Mouse (Mus musculus): Measurements from ENCODE around the gene Mad2l2. TPM values are rescaled to one million over a fixed set of nuclear protein-coding genes. Genes with fewer than 3 reads are reported as not detected.
A peak's percentile ranks its signal among the peaks of the same experiment; 100 is the strongest.

The Mad2l2 gene
- total RNA-seq, 1 experiment, result 34.0 TPM

DNA sequence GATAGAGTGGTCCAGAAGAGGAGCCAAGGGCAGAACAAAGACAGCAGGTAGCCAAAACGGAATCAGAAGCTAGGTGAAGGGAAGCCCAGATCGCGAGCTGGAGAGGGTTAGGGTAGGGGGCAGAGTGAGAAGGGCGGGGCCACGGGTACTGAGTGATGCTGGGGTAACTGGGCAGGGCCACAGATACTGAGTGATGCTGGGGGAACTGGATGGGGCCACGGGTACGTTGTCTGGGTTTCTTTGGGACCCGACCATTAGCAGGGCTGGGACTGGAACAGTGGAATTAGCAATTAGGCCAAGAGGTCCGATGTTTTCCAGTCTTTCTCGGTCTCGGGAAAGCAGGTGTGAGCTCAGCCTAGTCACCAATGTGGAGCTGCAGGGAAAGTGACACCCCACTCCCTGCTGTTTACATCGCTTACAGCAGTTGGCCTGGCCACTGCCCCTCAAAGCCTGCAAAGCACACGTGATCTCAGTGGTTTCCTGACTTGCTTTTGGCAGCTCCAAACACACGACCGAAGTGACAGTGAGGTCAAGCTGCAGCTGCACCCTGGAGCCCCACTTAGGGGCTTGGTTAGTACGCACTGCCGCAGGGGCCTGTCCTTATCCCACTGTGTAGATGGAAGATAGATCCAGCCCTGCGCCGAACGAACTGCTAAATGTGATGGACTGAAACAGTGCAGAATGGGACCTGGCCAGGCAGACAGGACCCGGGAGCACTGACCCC lies 46.8 kb upstream of the Mad2l2 start:
- TF ChIP-seq CHD2 (IDR thresholded peaks at IDR 0.05; ENCODE audit: low read depth, low read length) (no peak), MAFK (IDR thresholded peaks at IDR 0.05; ENCODE audit: insufficient read depth, low read depth, low read length) (no peak), ZC3H11A (IDR thresholded peaks at IDR 0.05; ENCODE audit: borderline replicate concordance, low read depth, low read length) (no peak), ZNF384 (IDR thresholded peaks at IDR 0.05; ENCODE audit: low read depth, low read length) (no peak), HCFC1 (IDR thresholded peaks at IDR 0.05; ENCODE audit: borderline replicate concordance, insufficient read depth, low read length) (no peak)
- DNase-seq (ENCODE audit: low read depth, low spot score), result no peak
- Histone ChIP-seq H3K4me3 (ENCODE audit: insufficient read depth in 1 of 2, low read depth in 1 of 2, low read length in 2 of 2, poor library complexity in 1 of 2, severe bottlenecking in 1 of 2) (peak overlapping the region; percentile 45), H3K4me1 (ENCODE audit: control insufficient read depth in 2 of 2, insufficient read depth in 2 of 2, low read length in 2 of 2, poor library complexity in 1 of 2) (peaks cover 6 to 13% of the 10 kb centered on the region in 2 experiments; a peak in 2 of 4 replicates), H3K9me3 (ENCODE audit: control insufficient read depth, insufficient read depth, low read depth, low read length) (no peaks in the 10 kb centered on the region), H3K36me3 (ENCODE audit: control insufficient read depth, insufficient read depth, low read length, poor library complexity, severe bottlenecking) (peaks cover 30% of the 10 kb centered on the region), H3K9ac (ENCODE audit: insufficient read depth, low read depth, low read length, poor library complexity, severe bottlenecking) (peak overlapping the region; percentile 59; the same call in 1 of the 2 replicates), H3K27ac (ENCODE audit: insufficient read depth, low read depth, low read length, poor library complexity, severe bottlenecking) (peak overlapping the region; percentile 90)
- in situ Hi-C loops (cut with MboI; ENCODE audit: low sequenced_read_pairs in 2 of 2, unreplicated experiment in 2 of 2), result no loop called here

DNA sequence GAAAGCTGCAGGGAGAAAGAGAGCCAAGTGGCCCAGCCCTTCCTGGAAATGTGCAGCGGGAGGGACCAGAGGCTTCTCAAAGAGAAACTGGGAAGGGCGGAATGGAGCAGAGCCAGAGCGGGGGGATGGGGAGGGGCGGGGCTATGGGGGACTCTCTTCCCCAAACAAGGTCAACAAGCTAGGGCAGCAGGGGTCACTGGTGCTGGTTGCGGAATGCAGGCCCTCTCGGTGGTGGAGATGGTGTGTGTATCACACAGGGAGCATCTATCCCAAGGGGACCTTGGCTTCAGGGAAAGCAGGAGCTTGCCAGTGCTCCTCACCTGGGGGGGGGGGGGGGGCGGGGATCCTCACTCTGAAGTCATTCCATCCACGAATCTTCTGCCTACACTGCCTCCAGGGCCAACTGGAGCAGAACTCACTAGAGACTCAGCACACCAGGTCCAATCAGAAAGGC lies 45.9 kb upstream of the Mad2l2 start:
- Histone ChIP-seq H3K4me3 (ENCODE audit: insufficient read depth in 1 of 2, low read depth in 1 of 2, low read length in 2 of 2, poor library complexity in 1 of 2, severe bottlenecking in 1 of 2) (peak overlapping the region; percentile 35 to 46), H3K4me1 (ENCODE audit: control insufficient read depth in 2 of 2, insufficient read depth in 2 of 2, low read length in 2 of 2, poor library complexity in 1 of 2) (peaks cover 10 to 19% of the 10 kb centered on the region in 2 experiments), H3K36me3 (ENCODE audit: control insufficient read depth, insufficient read depth, low read length, poor library complexity, severe bottlenecking) (peaks cover 30% of the 10 kb centered on the region), H3K27ac (ENCODE audit: insufficient read depth, low read depth, low read length, poor library complexity, severe bottlenecking) (peak overlapping the region; percentile 98), H3K9me3 (ENCODE audit: control insufficient read depth, insufficient read depth, low read depth, low read length) (no peaks in the 10 kb centered on the region), H3K9ac (ENCODE audit: insufficient read depth, low read depth, low read length, poor library complexity, severe bottlenecking) (peak overlapping the region; percentile 52; the same call in 1 of the 2 replicates)
- in situ Hi-C loops (cut with MboI; ENCODE audit: low sequenced_read_pairs in 2 of 2, unreplicated experiment in 2 of 2), result no loop called here
- TF ChIP-seq HCFC1 (IDR thresholded peaks at IDR 0.05; ENCODE audit: borderline replicate concordance, insufficient read depth, low read length), result no peak
- peak; percentile 12; the same call in 1 of the 2 replicates for TF ChIP-seq CHD2 (IDR thresholded peaks at IDR 0.05; ENCODE audit: low read depth, low read length)
- peak; percentile 96 for DNase-seq (ENCODE audit: low read depth, low spot score)

DNA sequence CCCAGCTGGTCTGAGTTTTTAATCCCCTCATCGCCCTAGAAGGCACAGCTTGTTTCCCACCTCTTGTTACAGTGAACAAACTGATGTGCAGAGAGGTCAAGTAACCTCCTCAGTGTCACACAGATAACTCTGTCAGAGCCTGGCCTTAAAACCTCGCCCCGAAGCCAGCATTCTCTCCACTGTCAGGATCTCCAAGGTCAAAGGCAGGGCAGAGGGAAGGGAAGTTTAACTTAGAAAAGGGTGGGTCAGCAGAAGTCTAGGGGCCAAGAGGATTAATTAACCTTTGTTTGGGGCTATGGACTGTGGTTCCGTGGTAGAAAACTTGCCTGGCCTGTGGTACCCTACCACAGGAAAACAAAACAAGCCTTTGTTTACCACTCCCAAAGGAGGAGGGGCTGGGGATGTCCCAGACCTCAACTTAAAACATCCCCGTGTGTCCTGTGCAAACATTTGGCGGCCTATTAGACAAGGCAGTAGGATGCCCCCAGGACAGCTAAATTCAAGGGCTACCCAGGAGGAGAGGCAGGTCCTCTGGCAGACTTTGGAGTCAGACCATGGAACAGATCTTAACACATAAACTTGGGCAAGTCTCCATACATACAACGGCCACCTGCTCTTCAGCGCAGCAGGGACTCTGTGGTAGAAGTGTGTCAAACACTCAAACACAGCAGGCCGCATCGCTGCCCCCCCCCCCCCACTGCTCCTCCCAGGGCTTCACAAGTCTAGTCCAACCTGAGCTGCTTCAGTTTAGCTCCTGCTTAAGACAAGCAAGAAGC lies 44.9 kb upstream of the Mad2l2 start:
- Histone ChIP-seq H3K9ac (ENCODE audit: insufficient read depth, low read depth, low read length, poor library complexity, severe bottlenecking) (peak overlapping the region; percentile 80), H3K9me3 (ENCODE audit: control insufficient read depth, insufficient read depth, low read depth, low read length) (no peaks in the 10 kb centered on the region), H3K4me1 (ENCODE audit: control insufficient read depth in 2 of 2, insufficient read depth in 2 of 2, low read length in 2 of 2, poor library complexity in 1 of 2) (peaks cover 13 to 16% of the 10 kb centered on the region in 2 experiments), H3K27ac (ENCODE audit: insufficient read depth, low read depth, low read length, poor library complexity, severe bottlenecking) (peak overlapping the region; percentile 98), H3K36me3 (ENCODE audit: control insufficient read depth, insufficient read depth, low read length, poor library complexity, severe bottlenecking) (peaks cover 21% of the 10 kb centered on the region), H3K4me3 (ENCODE audit: insufficient read depth in 1 of 2, low read depth in 1 of 2, low read length in 2 of 2, poor library complexity in 1 of 2, severe bottlenecking in 1 of 2) (peak overlapping the region; percentile 73 to 79; a peak in 3 of 4 replicates)
- no peak for DNase-seq (ENCODE audit: low read depth, low spot score)
- in situ Hi-C loops (cut with MboI; ENCODE audit: low sequenced_read_pairs in 2 of 2, unreplicated experiment in 2 of 2), result no loop called here
- TF ChIP-seq ZNF384 (IDR thresholded peaks at IDR 0.05; ENCODE audit: low read depth, low read length), result no peak
- no peak for TF ChIP-seq HCFC1 (IDR thresholded peaks at IDR 0.05; ENCODE audit: borderline replicate concordance, insufficient read depth, low read length)
- no peak for TF ChIP-seq ZC3H11A (IDR thresholded peaks at IDR 0.05; ENCODE audit: borderline replicate concordance, low read depth, low read length)
- no peak for TF ChIP-seq MAFK (IDR thresholded peaks at IDR 0.05; ENCODE audit: insufficient read depth, low read depth, low read length)
- TF ChIP-seq CHD2 (IDR thresholded peaks at IDR 0.05; ENCODE audit: low read depth, low read length), result no peak

DNA sequence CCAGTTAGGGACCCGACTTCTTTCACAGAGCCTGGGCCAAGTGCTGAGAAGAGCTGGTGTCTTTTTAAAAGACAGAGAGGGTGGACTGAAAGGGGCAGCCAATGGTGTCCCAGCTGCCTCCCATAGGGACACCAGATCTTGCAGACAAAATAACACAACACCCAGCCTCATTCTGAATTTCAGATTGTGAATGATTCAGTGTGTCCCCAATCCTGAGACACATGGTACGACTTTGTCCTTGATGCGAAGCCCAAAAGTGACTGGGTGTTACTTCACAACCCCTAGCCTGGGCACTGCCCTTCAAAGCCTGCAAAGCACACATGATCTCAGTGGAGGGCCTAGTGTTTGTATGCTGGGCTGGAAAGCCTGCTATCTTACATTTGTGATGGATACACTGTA lies 44.3 kb upstream of the Mad2l2 start:
- peak overlapping the region; percentile 98 for H3K27ac ChIP-seq (ENCODE audit: insufficient read depth, low read depth, low read length, poor library complexity, severe bottlenecking)
- H3K4me3 ChIP-seq (ENCODE audit: insufficient read depth in 1 of 2, low read depth in 1 of 2, low read length in 2 of 2, poor library complexity in 1 of 2, severe bottlenecking in 1 of 2), result peak overlapping the region; percentile 73 to 79

More for the DNA sequence above, 44.3 kb upstream of the Mad2l2 start:
- Histone ChIP-seq H3K4me1 (ENCODE audit: control insufficient read depth in 2 of 2, insufficient read depth in 2 of 2, low read length in 2 of 2, poor library complexity in 1 of 2) (peaks cover 13 to 15% of the 10 kb centered on the region in 2 experiments), H3K9me3 (ENCODE audit: control insufficient read depth, insufficient read depth, low read depth, low read length) (no peaks in the 10 kb centered on the region), H3K9ac (ENCODE audit: insufficient read depth, low read depth, low read length, poor library complexity, severe bottlenecking) (peak overlapping the region; percentile 80; the same call in 1 of the 2 replicates), H3K36me3 (ENCODE audit: control insufficient read depth, insufficient read depth, low read length, poor library complexity, severe bottlenecking) (peaks cover 15% of the 10 kb centered on the region)
- TF ChIP-seq ZC3H11A (IDR thresholded peaks at IDR 0.05; ENCODE audit: borderline replicate concordance, low read depth, low read length) (no peak), ZNF384 (IDR thresholded peaks at IDR 0.05; ENCODE audit: low read depth, low read length) (no peak), HCFC1 (IDR thresholded peaks at IDR 0.05; ENCODE audit: borderline replicate concordance, insufficient read depth, low read length) (no peak), CHD2 (IDR thresholded peaks at IDR 0.05; ENCODE audit: low read depth, low read length) (no peak), MAFK (IDR thresholded peaks at IDR 0.05; ENCODE audit: insufficient read depth, low read depth, low read length) (no peak)
- in situ Hi-C loops (cut with MboI; ENCODE audit: low sequenced_read_pairs in 2 of 2, unreplicated experiment in 2 of 2), result no loop called here
- no peak for DNase-seq (ENCODE audit: low read depth, low spot score)
